ENCODE assay signal across 10 mouse cellular contexts in the genomic region with DNA sequence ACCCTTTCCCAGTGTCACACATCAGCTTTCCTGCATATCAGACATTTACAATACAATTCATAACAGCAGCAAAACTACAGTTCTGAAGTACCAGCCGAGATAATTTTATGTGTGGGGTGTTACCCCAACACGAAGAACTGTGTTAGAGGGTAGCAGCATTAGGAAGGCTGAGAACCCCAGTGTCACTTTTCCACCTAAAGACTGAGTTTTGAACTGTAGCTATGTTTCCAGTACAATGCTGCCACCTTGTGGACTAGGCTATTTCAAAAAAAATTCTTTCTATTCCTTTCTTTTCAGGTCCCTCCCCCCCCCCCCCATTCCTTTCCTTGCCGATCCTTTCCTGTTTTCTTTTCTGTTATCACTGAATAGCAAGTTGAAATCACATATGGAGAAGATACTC. TPM values are rescaled to one million over a fixed set of nuclear protein-coding genes. Genes with fewer than 3 reads are reported as not detected.
DNase-seq lines count a peak whose midpoint lies in the region; ATAC-seq and TF ChIP-seq lines count a peak whose summit lies in the region.
"Had no signal": no experiment of that assay in that cellular context is flagged by ENCODE, and none has a peak within 500 bp of the region (broad histone marks: within the 10 kb centered on the region; RNA-seq: fewer than 3 reads in every experiment).

No protein-coding gene starts in this region.

- H3K36me3 ChIP-seq in midbrain, postnatal 0 days (ENCODE audit: insufficient read depth, low read length): no peaks in the 10 kb centered on the region
- H3K36me3 ChIP-seq in midbrain, embryonic 16.5 days (ENCODE audit: control insufficient read depth, insufficient read depth, low read length): no peaks in the 10 kb centered on the region

- no peak overlapping the region for H3K4me3 ChIP-seq in midbrain, postnatal 0 days (ENCODE audit: low read depth, low read length)
- H3K4me3 ChIP-seq in midbrain, embryonic 16.5 days (ENCODE audit: low read depth, low read length): no peak overlapping the region

- H3K9me3 ChIP-seq in midbrain, postnatal 0 days (ENCODE audit: low read length): no peaks in the 10 kb centered on the region
- no peaks in the 10 kb centered on the region for H3K9me3 ChIP-seq in midbrain, embryonic 16.5 days (replicated peaks; ENCODE audit: control insufficient read depth, low read length, poor library complexity, severe bottlenecking)

- intact Hi-C loops in gastrocnemius, postnatal 36 days (cut with DNase I): loop anchor here (2.0 kb wide), 1 partner anchor 262 kb away; no protein-coding TSS in a partner anchor

- no peak overlapping the region for H3K9ac ChIP-seq in midbrain, postnatal 0 days (replicated peaks; ENCODE audit: low read length, poor library complexity, severe bottlenecking)
- no peak overlapping the region for H3K9ac ChIP-seq in midbrain, embryonic 16.5 days (ENCODE audit: low read depth, low read length)

- 41% methylated on average over 3 of the region's 3 CpGs for WGBS in midbrain, postnatal 0 days
- WGBS in midbrain, embryonic 16.5 days: 43% methylated on average over 3 of the region's 3 CpGs

- H3K4me2 ChIP-seq in midbrain, postnatal 0 days (ENCODE audit: low read depth, low read length, poor library complexity, severe bottlenecking): no peak overlapping the region
- no peak overlapping the region for H3K4me2 ChIP-seq in midbrain, embryonic 16.5 days (ENCODE audit: low read length)

- ATAC-seq in midbrain, postnatal 0 days (ENCODE audit: low FRiP score): 0 out of 2 replicates have a peak, but pooled peaks have one; percentile 31
- ATAC-seq in midbrain, embryonic 16.5 days: no peak
- ATAC-seq in granulocyte monocyte progenitor cell, adult 5-6 weeks (replicated peaks; ENCODE audit: poor library complexity, severe bottlenecking): peak; percentile 81

- no peaks in the 10 kb centered on the region for H3K4me1 ChIP-seq in midbrain, postnatal 0 days (ENCODE audit: insufficient read depth, low read length)
- no peaks in the 10 kb centered on the region for H3K4me1 ChIP-seq in midbrain, embryonic 16.5 days (ENCODE audit: control insufficient read depth, insufficient read depth, low read length)

- DNase-seq in gastrocnemius, adult 18-20 months (ENCODE audit: low spot score): peak; percentile 36
- DNase-seq in gastrocnemius, postnatal 36 days: no peak
- DNase-seq in midbrain, postnatal 0 days (ENCODE audit: low spot score): peak; percentile 65
- DNase-seq in WW6 (ENCODE audit: low read depth, low spot score): peak; percentile 16
- peak; percentile 65 for DNase-seq in lung, postnatal 10 days
- DNase-seq in gastrocnemius, adult 8-10 months (ENCODE audit: low spot score in 2 of 2): no peak

- H3K27me3 ChIP-seq in midbrain, postnatal 0 days (ENCODE audit: insufficient read depth, low read length): peaks cover 4% of the 10 kb centered on the region; the same call in 1 of the 2 replicates
- no peaks in the 10 kb centered on the region for H3K27me3 ChIP-seq in midbrain, embryonic 16.5 days (ENCODE audit: control insufficient read depth, insufficient read depth, low read depth, low read length)

- no peak overlapping the region for H3K27ac ChIP-seq in midbrain, postnatal 0 days (ENCODE audit: low read depth, low read length)
- H3K27ac ChIP-seq in midbrain, embryonic 16.5 days (ENCODE audit: low read length): no peak overlapping the region

- TF ChIP-seq CTCF in midbrain, postnatal 0 days (IDR thresholded peaks at IDR 0.05): peak; percentile 69

RNA-seq across cellular contexts. Expression of a gene that starts 12.4 kb away (rescaled TPM):
- 100 to 1,000 TPM; 152 to 195 TPM for total RNA-seq in gastrocnemius, adult 18-20 months (2021)
- total RNA-seq in gastrocnemius, postnatal 36 days (2021): 100 to 1,000 TPM in 1 of 2 experiments, 10 to 100 TPM in 1; 88.8 to 114 TPM
- not detected in 2 replicates for total RNA-seq in midbrain, postnatal 0 days (2014; rRNA removed)
- not detected in 2 replicates for polyA plus RNA-seq in midbrain, postnatal 0 days (2015; fragmentation: Nextera tagmentation; extraction: Ambion mirVana)
- polyA plus RNA-seq in midbrain, embryonic 16.5 days (2015; fragmentation: Nextera tagmentation; extraction: Ambion mirVana): not detected in 2 replicates
- not detected in 2 replicates for total RNA-seq in granulocyte monocyte progenitor cell, adult 5-6 weeks (2014; fragmentation: Nextera tagmentation)
- total RNA-seq in granulocyte monocyte progenitor cell, adult 5-6 weeks (2017): 0.72 TPM in 1 of 2 replicates, not detected in the other
- total RNA-seq in gastrocnemius, adult 8-10 months (2022): 100 to 1,000 TPM; 156 to 181 (median 167) TPM
- total RNA-seq: adrenal gland, postnatal 36 days had no signal
- polyA plus RNA-seq: neural tube, embryonic 14.5 days had no signal

RNA-seq across cellular contexts. Expression of a gene that starts 29.6 kb away (rescaled TPM):
- 1 to 10 TPM; 1.6 to 2.4 TPM for total RNA-seq in gastrocnemius, adult 18-20 months (2021)
- 1 to 10 TPM; 1.6 to 1.7 TPM for total RNA-seq in gastrocnemius, postnatal 36 days (2021)
- total RNA-seq in midbrain, postnatal 0 days (2014; rRNA removed): 1.8 and 4.1 TPM in 2 replicates
- polyA plus RNA-seq in midbrain, postnatal 0 days (2015; fragmentation: Nextera tagmentation; extraction: Ambion mirVana): 1.7 and 2.0 TPM in 2 replicates
- polyA plus RNA-seq in midbrain, embryonic 16.5 days (2015; fragmentation: Nextera tagmentation; extraction: Ambion mirVana): 4.3 and 4.9 TPM in 2 replicates
- total RNA-seq in granulocyte monocyte progenitor cell, adult 5-6 weeks (2014; fragmentation: Nextera tagmentation): 22.1 and 22.2 TPM in 2 replicates
- 15.0 and 19.9 TPM in 2 replicates for total RNA-seq in granulocyte monocyte progenitor cell, adult 5-6 weeks (2017)
- total RNA-seq in gastrocnemius, adult 8-10 months (2022): 1 to 10 TPM; 1.0 to 1.3 (median 1.2) TPM

RNA-seq across cellular contexts. Expression of a gene that starts 56.9 kb away (rescaled TPM):
- total RNA-seq in gastrocnemius, adult 18-20 months (2021): not detected
- not detected for total RNA-seq in gastrocnemius, postnatal 36 days (2021)
- total RNA-seq in midbrain, postnatal 0 days (2014; rRNA removed): not detected in 2 replicates
- not detected in 2 replicates for polyA plus RNA-seq in midbrain, postnatal 0 days (2015; fragmentation: Nextera tagmentation; extraction: Ambion mirVana)
- polyA plus RNA-seq in midbrain, embryonic 16.5 days (2015; fragmentation: Nextera tagmentation; extraction: Ambion mirVana): not detected in 2 replicates
- not detected in 2 replicates for total RNA-seq in granulocyte monocyte progenitor cell, adult 5-6 weeks (2014; fragmentation: Nextera tagmentation)
- not detected in 2 replicates for total RNA-seq in granulocyte monocyte progenitor cell, adult 5-6 weeks (2017)
- total RNA-seq in gastrocnemius, adult 8-10 months (2022): under 1 TPM in 2 of 4 experiments, not detected in 2; 0.22 to 0.59 TPM
- total RNA-seq: adrenal gland, postnatal 36 days had no signal
- polyA plus RNA-seq: neural tube, embryonic 14.5 days had no signal

Comparison
In these comparisons a context has a peak if more than half of its experiments do, and no peak if none do; other contexts are left out.
1. DNase-seq: peak in gastrocnemius, adult 18-20 months (single experiment), midbrain, postnatal 0 days (single experiment), WW6 (single experiment) and lung, postnatal 10 days (single experiment); none in gastrocnemius, postnatal 36 days (0 of 2) and gastrocnemius, adult 8-10 months (0 of 2).
2. RNA of a gene that starts 12.4 kb away (total RNA-seq): 152 to 195 TPM in gastrocnemius, adult 18-20 months, 156 to 181 TPM in gastrocnemius, adult 8-10 months and 88.8 to 114 TPM in gastrocnemius, postnatal 36 days; 0.72 TPM in granulocyte monocyte progenitor cell, adult 5-6 weeks and not detected in midbrain, postnatal 0 days; every median in the first group is over 10 times any median in the second.